Mouse (Mus musculus) gastrocnemius, adult 2 months (tissue): ENCODE results near the gene Fbxl13. TPM values are rescaled to one million over a fixed set of nuclear protein-coding genes. Genes with fewer than 3 reads are reported as not detected.

Experiments
- DNase-seq: peaks from one replicate; pipeline ENCODE4 v3.0.0; 2022
- H3K27ac ChIP-seq: fragments of 200-600 bp; 2 replicates; pipeline ENCODE4 v1.8.1; 2022; ENCODE audit warnings: mild to moderate bottlenecking
- H3K4me3 ChIP-seq: fragments of 200-600 bp; 2 replicates; pipeline ENCODE4 v1.8.1; 2022; ENCODE audit warnings: mild to moderate bottlenecking, moderate library complexity
- CTCF ChIP-seq: fragments of 200-600 bp; IDR thresholded peaks from 2 replicates; pipeline ENCODE4 v1.8.1; 2022; ENCODE audit warnings: antibody characterized with exemption, mild to moderate bottlenecking, moderate library complexity
- intact Hi-C: fragments of 180-260 bp; cut with DNase I; formaldehyde crosslinking; loops from one replicate; pipeline ENCODE4 v1.15.1; 2025
- total RNA-seq, 2 experiments: library from RNA; stranded (reverse); gene quantifications; 2 replicates each; pipeline ENCODE4 v1.2.3; 2021

The Fbxl13 gene
- total RNA-seq, 2 experiments from 2014 or later = 0.13 TPM; not detected in 1

- H3K4me3 ChIP-seq = no peak overlapping the region
- peak overlapping the region; percentile 64 for H3K27ac ChIP-seq
- DNase-seq = peak; percentile 66
- intact Hi-C loops = loop anchor here (10.0 kb wide), 1 partner anchor 68 kb away; no protein-coding TSS in a partner anchor
- no peak for TF ChIP-seq CTCF
Measured at GRCm38 (mm10) chr5:21496321-21496720, 149.1 kb downstream of the Fbxl13 start.

DNA sequence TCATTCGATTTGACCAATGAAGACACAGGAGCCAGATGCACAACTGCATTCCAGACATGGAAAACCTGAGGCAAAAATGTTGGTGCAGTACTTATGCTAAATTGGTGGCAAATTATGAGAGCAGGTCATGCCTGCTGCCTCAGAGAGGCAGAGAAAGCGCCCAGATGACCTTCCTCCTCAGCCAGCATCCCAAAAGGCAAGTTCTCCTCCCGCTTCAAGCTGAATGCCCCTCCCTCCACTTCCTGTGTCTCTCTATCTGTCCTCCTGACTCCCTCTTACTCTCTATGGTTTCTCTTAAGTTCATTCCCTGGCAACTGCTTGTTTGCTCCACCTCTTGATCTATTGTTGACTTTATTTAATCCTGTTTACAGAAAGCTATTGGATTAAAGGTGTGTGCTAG is 150.7 kb downstream of the Fbxl13 start:
- no peak for TF ChIP-seq CTCF
- DNase-seq = no peak
- intact Hi-C loops = loop anchor here (10.0 kb wide), 1 partner anchor 70 kb away; no protein-coding TSS in a partner anchor
- H3K27ac ChIP-seq = no peak overlapping the region
- no peak overlapping the region for H3K4me3 ChIP-seq

DNA sequence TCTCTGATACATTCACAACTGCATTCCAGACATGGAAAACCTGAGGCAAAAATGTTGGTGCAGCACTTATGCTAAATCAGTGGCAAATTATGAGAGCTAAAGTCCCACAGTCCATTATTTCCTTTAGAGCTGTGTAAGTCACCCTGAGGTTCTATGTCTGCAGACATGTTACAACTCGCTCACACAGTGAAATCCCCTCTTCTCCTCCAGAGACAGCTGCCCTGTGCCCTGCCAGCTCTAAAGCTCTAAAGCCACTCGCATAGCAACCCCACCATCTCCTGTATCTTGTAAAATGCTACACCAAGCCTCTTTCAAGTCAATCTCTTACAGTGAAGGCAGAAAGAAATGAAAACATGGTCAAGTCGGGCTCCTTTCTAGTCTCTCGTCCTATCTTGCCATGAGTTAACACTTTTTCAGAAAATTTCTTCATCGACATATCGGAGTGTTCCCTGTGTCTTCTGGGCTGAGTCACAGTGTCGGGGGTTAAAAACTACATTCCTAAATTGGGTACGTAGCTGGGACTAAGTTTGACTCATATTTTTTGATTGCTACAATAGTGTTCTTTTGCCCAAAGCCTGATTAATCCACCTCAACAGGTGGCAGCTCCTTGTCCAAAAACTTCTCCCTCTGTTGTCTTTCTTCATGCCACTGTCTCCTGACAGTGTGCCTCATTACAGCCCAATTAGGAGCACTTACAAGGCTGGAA is 152.0 kb downstream of the Fbxl13 start:
- no peak overlapping the region for H3K4me3 ChIP-seq
- intact Hi-C loops = loop anchor here (10.0 kb wide), 1 partner anchor 71 kb away; no protein-coding TSS in a partner anchor
- TF ChIP-seq CTCF = no peak
- H3K27ac ChIP-seq = no peak overlapping the region
- DNase-seq = no peak

DNA sequence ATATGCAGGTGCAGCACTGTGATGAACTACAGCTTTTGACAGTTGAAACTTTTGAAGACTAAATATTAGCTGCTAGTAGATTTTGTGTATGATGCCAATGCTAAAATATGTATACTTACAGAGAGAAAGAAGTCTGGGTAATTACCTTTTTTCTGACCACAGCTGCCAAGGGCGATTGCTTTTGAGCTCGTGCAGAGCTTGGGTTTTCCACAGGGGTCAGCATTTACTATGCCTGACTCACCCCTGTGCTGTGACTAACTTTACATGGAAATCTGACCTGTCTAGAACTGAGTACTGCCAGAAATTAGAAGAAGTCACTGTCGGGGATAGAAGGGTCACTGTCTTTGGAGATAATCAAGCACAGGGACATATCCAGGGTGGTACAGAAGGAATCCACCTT is 153.2 kb downstream of the Fbxl13 start:
- peak overlapping the region; percentile 64; the same call in 1 of the 2 replicates for H3K27ac ChIP-seq
- no peak for TF ChIP-seq CTCF
- intact Hi-C loops = loop anchor here (10.0 kb wide), 1 partner anchor 73 kb away; no protein-coding TSS in a partner anchor
- DNase-seq = no peak
- H3K4me3 ChIP-seq = no peak overlapping the region

GRCm38 (mm10) chr5:21491469-21491868 is 154.0 kb downstream of the Fbxl13 start:
- no peak overlapping the region for H3K4me3 ChIP-seq
- intact Hi-C loops = loop anchor here (10.0 kb wide), 1 partner anchor 73 kb away; no protein-coding TSS in a partner anchor
- DNase-seq = no peak
- H3K27ac ChIP-seq = peak overlapping the region; percentile 1; the same call in 1 of the 2 replicates
- TF ChIP-seq CTCF = no peak

GRCm38 (mm10) chr5:21489135-21489534 is 156.3 kb downstream of the Fbxl13 start:
- Histone ChIP-seq H3K4me3 (no peak overlapping the region), H3K27ac (no peak overlapping the region)
- no peak for TF ChIP-seq CTCF
- DNase-seq = no peak
- intact Hi-C loops = loop anchor here (5.0 kb wide), 1 partner anchor 47 kb away; no protein-coding TSS in a partner anchor

DNA sequence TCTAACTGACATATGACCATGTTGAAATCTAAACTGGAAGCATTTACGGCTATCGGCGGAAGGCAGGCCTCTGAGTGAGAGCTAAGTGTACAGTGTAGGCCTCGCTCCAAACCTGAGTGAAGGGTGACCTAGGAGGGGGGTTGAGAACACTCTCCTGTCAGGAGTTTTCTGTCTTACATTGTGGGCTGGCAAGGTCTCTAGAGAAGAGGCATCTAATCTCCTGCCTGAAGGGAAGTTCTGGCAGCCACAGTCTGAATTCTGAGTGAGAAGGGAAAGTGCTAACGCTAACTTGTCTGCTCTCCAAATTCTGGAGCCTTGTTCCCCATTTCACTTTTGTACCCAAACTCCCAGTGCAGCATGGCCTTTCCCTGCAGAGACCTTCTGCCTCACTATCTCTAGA is 156.9 kb downstream of the Fbxl13 start:
- H3K4me3 ChIP-seq = no peak overlapping the region
- no peak for DNase-seq
- TF ChIP-seq CTCF = no peak
- intact Hi-C loops = loop anchor here (5.0 kb wide), 1 partner anchor 46 kb away; no protein-coding TSS in a partner anchor
- H3K27ac ChIP-seq = peak overlapping the region; percentile 9; the same call in 1 of the 2 replicates

- no peak overlapping the region for H3K4me3 ChIP-seq
- DNase-seq = peak; percentile 65
- TF ChIP-seq CTCF = no peak
- intact Hi-C loops = loop anchor here (5.0 kb wide), 1 partner anchor 45 kb away; no protein-coding TSS in a partner anchor
- peak overlapping the region; percentile 48; the same call in 1 of the 2 replicates for H3K27ac ChIP-seq
Measured at GRCm38 (mm10) chr5:21487716-21488115, 157.7 kb downstream of the Fbxl13 start.

DNA sequence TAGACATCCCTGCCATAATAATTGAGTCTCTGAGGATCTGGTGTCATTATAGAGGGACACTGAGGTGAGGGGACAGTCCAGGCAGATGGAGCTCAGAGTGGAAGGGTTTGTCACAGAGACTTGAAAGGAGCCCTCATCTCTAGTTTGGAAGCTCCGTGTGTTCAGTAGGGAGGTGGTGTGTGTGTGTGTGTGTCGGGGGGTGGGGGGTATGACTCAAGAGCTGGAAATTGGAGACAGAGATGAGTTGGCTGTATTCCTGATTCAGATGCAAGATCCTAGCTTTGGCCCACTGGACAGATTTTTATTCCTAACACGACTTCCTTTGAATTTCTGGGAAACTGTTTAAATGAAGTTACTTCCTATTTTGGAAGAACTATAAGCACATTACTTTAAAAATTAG is 158.1 kb downstream of the Fbxl13 start:
- no peak for DNase-seq
- no peak for TF ChIP-seq CTCF
- Histone ChIP-seq H3K4me3 (no peak overlapping the region), H3K27ac (peak overlapping the region; percentile 51; the same call in 1 of the 2 replicates)
- intact Hi-C loops = loop anchor here (5.0 kb wide), 1 partner anchor 45 kb away; no protein-coding TSS in a partner anchor

- no peak for TF ChIP-seq CTCF
- DNase-seq = no peak
- peak overlapping the region; percentile 51; the same call in 1 of the 2 replicates for H3K27ac ChIP-seq
- intact Hi-C loops = loop anchor here (5.0 kb wide), 1 partner anchor 44 kb away; no protein-coding TSS in a partner anchor
- H3K4me3 ChIP-seq = no peak overlapping the region
Measured at GRCm38 (mm10) chr5:21486798-21487197, 158.6 kb downstream of the Fbxl13 start.

GRCm38 (mm10) chr5:21485197-21485829 is 160.1 kb downstream of the Fbxl13 start:
- intact Hi-C loops = loop anchor here (5.0 kb wide), 1 partner anchor 43 kb away; no protein-coding TSS in a partner anchor
- TF ChIP-seq CTCF = no peak
- no peak for DNase-seq
- Histone ChIP-seq H3K27ac (no peak overlapping the region), H3K4me3 (no peak overlapping the region)

DNA sequence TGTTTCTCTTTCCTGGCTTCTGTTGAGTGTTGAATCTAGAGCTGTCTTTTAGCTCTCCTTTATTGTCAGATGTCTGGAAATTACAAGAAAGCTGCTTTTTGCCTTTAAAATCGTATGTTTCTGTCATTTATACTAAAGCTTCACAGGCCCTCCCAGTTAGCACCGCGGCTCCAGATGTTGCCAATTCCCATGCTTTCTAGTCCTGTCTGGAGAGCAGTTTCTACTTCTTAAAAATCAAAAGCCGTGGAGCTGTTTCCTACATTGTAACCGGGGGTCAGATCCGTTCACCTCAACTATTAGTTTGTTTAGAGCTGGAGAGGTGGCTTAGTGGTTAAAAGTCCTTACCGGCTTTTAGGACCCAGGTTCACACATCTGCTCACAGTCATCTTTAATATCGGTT is 162.2 kb downstream of the Fbxl13 start:
- no peak for DNase-seq
- intact Hi-C loops = no loop called here
- Histone ChIP-seq H3K27ac (no peak overlapping the region), H3K4me3 (no peak overlapping the region)
- TF ChIP-seq CTCF = no peak
